Mouse (Mus musculus): Measurements from ENCODE around the gene Dnaaf2. TPM values are rescaled to one million over a fixed set of nuclear protein-coding genes. Genes with fewer than 3 reads are reported as not detected.

The Dnaaf2 gene
- 15.4 and 17.0 TPM in 2 replicates for polyA plus RNA-seq (2016; fragmentation: Nextera tagmentation; extraction: Ambion mirVana)

- DNase-seq (ENCODE audit: low spot score), result peak; percentile 84
- H3K4me3 ChIP-seq, result peak within 1 kb of the TSS; percentile 94
- H3K4me1 ChIP-seq, result peaks cover 31% of the 10 kb centered on the region
- under 1% methylated on average over 18 of the region's 18 CpGs for WGBS
- no peaks in the 10 kb centered on the region for H3K27me3 ChIP-seq (replicated peaks; ENCODE audit: low read depth, poor library complexity, severe bottlenecking)
- H3K36me3 ChIP-seq (replicated peaks), result peaks cover 50% of the 10 kb centered on the region
- H3K9me3 ChIP-seq, result no peaks in the 10 kb centered on the region
- peak within 1 kb of the TSS; percentile 91 for H3K27ac ChIP-seq (replicated peaks)
These were observed at the start of gene Dnaaf2 for GRCm38 (mm10) chr12:69198164-69198535. Gene Dnaaf2, minus strand, starts transcription at chr12:69198429.

GRCm38 (mm10) chr12:69241771-69242431 is 43.7 kb upstream of the Dnaaf2 start:
- peak; percentile 87 for DNase-seq (ENCODE audit: low spot score)

GRCm38 (mm10) chr12:69241405-69241770 is 43.2 kb upstream of the Dnaaf2 start:
- H3K27me3 ChIP-seq (replicated peaks; ENCODE audit: low read depth, poor library complexity, severe bottlenecking), result no peaks in the 10 kb centered on the region
- H3K27ac ChIP-seq (replicated peaks), result peak overlapping the region; percentile 95
- DNase-seq (ENCODE audit: low spot score), result no peak
- peaks cover 8% of the 10 kb centered on the region for H3K4me1 ChIP-seq
- 0% methylated on average over 3 of the region's 3 CpGs for WGBS
- no peaks in the 10 kb centered on the region for H3K9me3 ChIP-seq
- no peaks in the 10 kb centered on the region for H3K36me3 ChIP-seq (replicated peaks)
- peak overlapping the region; percentile 85 for H3K4me3 ChIP-seq

More at GRCm38 (mm10) chr12:69241771-69242431, 43.7 kb upstream of the Dnaaf2 start:
- H3K27me3 ChIP-seq (replicated peaks; ENCODE audit: low read depth, poor library complexity, severe bottlenecking), result no peaks in the 10 kb centered on the region
- peak overlapping the region; percentile 95 for H3K27ac ChIP-seq (replicated peaks)
- H3K9me3 ChIP-seq, result no peaks in the 10 kb centered on the region
- H3K4me1 ChIP-seq, result peaks cover 8% of the 10 kb centered on the region
- H3K4me3 ChIP-seq, result peak overlapping the region; percentile 85
- under 1% methylated on average over 64 of the region's 64 CpGs for WGBS
- no peaks in the 10 kb centered on the region for H3K36me3 ChIP-seq (replicated peaks)

GRCm38 (mm10) chr12:69240876-69241275 is 42.6 kb upstream of the Dnaaf2 start, which contains the start of gene Klhdc1:
Gene Klhdc1, plus strand, starts transcription at chr12:69241176.
- Histone ChIP-seq H3K4me3 (peak within 1 kb of the TSS; percentile 85), H3K36me3 (replicated peaks) (no peaks in the 10 kb centered on the region), H3K27ac (replicated peaks) (peak within 1 kb of the TSS; percentile 95), H3K4me1 (peaks cover 8% of the 10 kb centered on the region), H3K27me3 (replicated peaks; ENCODE audit: low read depth, poor library complexity, severe bottlenecking) (no peaks in the 10 kb centered on the region), H3K9me3 (no peaks in the 10 kb centered on the region)
- WGBS, result 68% methylated on average over 6 of the region's 6 CpGs
- DNase-seq (ENCODE audit: low spot score), result no peak

- no peak for DNase-seq (ENCODE audit: low spot score)
- H3K9me3 ChIP-seq, result no peaks in the 10 kb centered on the region
- H3K4me1 ChIP-seq, result peaks cover 8% of the 10 kb centered on the region
- no peaks in the 10 kb centered on the region for H3K27me3 ChIP-seq (replicated peaks; ENCODE audit: low read depth, poor library complexity, severe bottlenecking)
- no peak overlapping the region for H3K4me3 ChIP-seq
- 42% methylated on average over 3 of the region's 3 CpGs for WGBS
- no peaks in the 10 kb centered on the region for H3K36me3 ChIP-seq (replicated peaks)
- no peak overlapping the region for H3K27ac ChIP-seq (replicated peaks)
These were observed 40.1 kb upstream of the Dnaaf2 start for GRCm38 (mm10) chr12:69238284-69238683.

GRCm38 (mm10) chr12:69235782-69236181 is 37.6 kb upstream of the Dnaaf2 start:
- H3K27ac ChIP-seq (replicated peaks), result no peak overlapping the region
- H3K27me3 ChIP-seq (replicated peaks; ENCODE audit: low read depth, poor library complexity, severe bottlenecking), result no peaks in the 10 kb centered on the region
- no peak overlapping the region for H3K4me3 ChIP-seq
- DNase-seq (ENCODE audit: low spot score), result no peak
- WGBS, result 90% methylated on average over 6 of the region's 6 CpGs
- H3K36me3 ChIP-seq (replicated peaks), result no peaks in the 10 kb centered on the region
- peaks cover 3% of the 10 kb centered on the region; the same call in 1 of the 2 replicates for H3K4me1 ChIP-seq
- no peaks in the 10 kb centered on the region for H3K9me3 ChIP-seq

- Histone ChIP-seq H3K4me1 (peaks cover 13% of the 10 kb centered on the region), H3K27ac (replicated peaks) (no peak overlapping the region), H3K36me3 (replicated peaks) (peaks cover 18% of the 10 kb centered on the region), H3K9me3 (no peaks in the 10 kb centered on the region), H3K27me3 (replicated peaks; ENCODE audit: low read depth, poor library complexity, severe bottlenecking) (no peaks in the 10 kb centered on the region), H3K4me3 (no peak overlapping the region)
- no peak for DNase-seq (ENCODE audit: low spot score)
- 69% methylated on average over 2 of the region's 2 CpGs for WGBS
These were observed 31.0 kb upstream of the Dnaaf2 start for GRCm38 (mm10) chr12:69229251-69229650.

- Histone ChIP-seq H3K27me3 (replicated peaks; ENCODE audit: low read depth, poor library complexity, severe bottlenecking) (no peaks in the 10 kb centered on the region), H3K9me3 (no peaks in the 10 kb centered on the region), H3K36me3 (replicated peaks) (peaks cover 31% of the 10 kb centered on the region), H3K4me1 (peaks cover 13% of the 10 kb centered on the region), H3K27ac (replicated peaks) (peak within 1 kb of the TSS; percentile 95), H3K4me3 (peak within 1 kb of the TSS; percentile 77)
- DNase-seq (ENCODE audit: low spot score), result peak; percentile 92
- WGBS, result under 1% methylated on average over 37 of the region's 37 CpGs
These were observed 29.7 kb upstream of the Dnaaf2 start, which contains the start of gene Pole2 for GRCm38 (mm10) chr12:69227776-69228466. Gene Pole2, minus strand, starts transcription at chr12:69228195.

GRCm38 (mm10) chr12:69220613-69221277 is 22.5 kb upstream of the Dnaaf2 start:
- no peaks in the 10 kb centered on the region for H3K9me3 ChIP-seq
- no peak for DNase-seq (ENCODE audit: low spot score)
- no peak overlapping the region for H3K4me3 ChIP-seq
- no peak overlapping the region for H3K27ac ChIP-seq (replicated peaks)
- H3K27me3 ChIP-seq (replicated peaks; ENCODE audit: low read depth, poor library complexity, severe bottlenecking), result no peaks in the 10 kb centered on the region
- 90% methylated on average over 19 of the region's 19 CpGs for WGBS
- H3K4me1 ChIP-seq, result no peaks in the 10 kb centered on the region
- H3K36me3 ChIP-seq (replicated peaks), result peaks cover 98% of the 10 kb centered on the region

GRCm38 (mm10) chr12:69216587-69216986 is 18.4 kb upstream of the Dnaaf2 start:
- Histone ChIP-seq H3K9me3 (no peaks in the 10 kb centered on the region), H3K4me1 (no peaks in the 10 kb centered on the region), H3K36me3 (replicated peaks) (peaks cover 100% of the 10 kb centered on the region), H3K4me3 (no peak overlapping the region), H3K27ac (replicated peaks) (no peak overlapping the region), H3K27me3 (replicated peaks; ENCODE audit: low read depth, poor library complexity, severe bottlenecking) (no peaks in the 10 kb centered on the region)
- 96% methylated on average over 7 of the region's 7 CpGs for WGBS
- no peak for DNase-seq (ENCODE audit: low spot score)

- DNase-seq (ENCODE audit: low spot score), result no peak
- Histone ChIP-seq H3K27ac (replicated peaks) (no peak overlapping the region), H3K27me3 (replicated peaks; ENCODE audit: low read depth, poor library complexity, severe bottlenecking) (no peaks in the 10 kb centered on the region), H3K4me3 (no peak overlapping the region), H3K36me3 (replicated peaks) (peaks cover 100% of the 10 kb centered on the region), H3K4me1 (no peaks in the 10 kb centered on the region), H3K9me3 (no peaks in the 10 kb centered on the region)
- 88% methylated on average over 3 of the region's 3 CpGs for WGBS
These were observed 17.0 kb upstream of the Dnaaf2 start for GRCm38 (mm10) chr12:69215000-69215785.

- DNase-seq (ENCODE audit: low spot score), result no peak
- Histone ChIP-seq H3K27ac (replicated peaks) (no peak overlapping the region), H3K36me3 (replicated peaks) (peaks cover 100% of the 10 kb centered on the region), H3K4me3 (no peak overlapping the region), H3K27me3 (replicated peaks; ENCODE audit: low read depth, poor library complexity, severe bottlenecking) (no peaks in the 10 kb centered on the region), H3K4me1 (no peaks in the 10 kb centered on the region), H3K9me3 (no peaks in the 10 kb centered on the region)
- WGBS, result 94% methylated on average over 7 of the region's 7 CpGs
These were observed 16.2 kb upstream of the Dnaaf2 start for GRCm38 (mm10) chr12:69214393-69214792.

Measured in embryonic facial prominence, embryonic 10.5 days (tissue).